Mouse (Mus musculus) T-helper 17 cell (primary cell): ENCODE data around the gene Pcca.

Experiments
- in situ Hi-C, 2 experiments: fragments of 300-600 bp; cut with MboI, MseI; formaldehyde crosslinking; loops; 1 replicate in 1 of 2; 2 replicates in 1 of 2; pipeline ENCODE4 v1.15.1; 2025; ENCODE audit warnings: high pct_unique_total_duplicates in 2 of 2

The Pcca gene

GRCm38 (mm10) chr14:122639168-122639720, 105.1 kb downstream of the Pcca start:
- in situ Hi-C loops: no loop called here

GRCm38 (mm10) chr14:122642432-122642831, 108.3 kb downstream of the Pcca start:
- in situ Hi-C loops: loop anchor here in 1 of 2 experiments (10.0 kb wide), 1 partner anchor 242 kb away; no protein-coding TSS in a partner anchor

- in situ Hi-C loops: loop anchor here in 1 of 2 experiments (10.0 kb wide), 1 partner anchor 237 kb away; no protein-coding TSS in a partner anchor
Measured at GRCm38 (mm10) chr14:122648214-122648613, 114.1 kb downstream of the Pcca start.

- in situ Hi-C loops: loop anchor here in 1 of 2 experiments (10.0 kb wide), 1 partner anchor 235 kb away; no protein-coding TSS in a partner anchor
Measured at GRCm38 (mm10) chr14:122649336-122649950, 115.3 kb downstream of the Pcca start.

- in situ Hi-C loops: loop anchor here in 1 of 2 experiments (10.0 kb wide), 1 partner anchor 1637 kb away; no protein-coding TSS in a partner anchor
Measured at GRCm38 (mm10) chr14:122651681-122652080, 117.6 kb downstream of the Pcca start.

- in situ Hi-C loops: no loop called here
Measured at GRCm38 (mm10) chr14:122675661-122676060, 141.5 kb downstream of the Pcca start.

- in situ Hi-C loops: no loop called here
Measured at GRCm38 (mm10) chr14:122683645-122684044, 149.5 kb downstream of the Pcca start.

- in situ Hi-C loops: no loop called here
Measured at GRCm38 (mm10) chr14:122684250-122684649, 150.1 kb downstream of the Pcca start.

GRCm38 (mm10) chr14:122684811-122685210, 150.7 kb downstream of the Pcca start:
- in situ Hi-C loops: no loop called here

GRCm38 (mm10) chr14:122687398-122687797, 153.3 kb downstream of the Pcca start:
- in situ Hi-C loops: no loop called here

- in situ Hi-C loops: no loop called here
Measured at GRCm38 (mm10) chr14:122688378-122688777, 154.3 kb downstream of the Pcca start.

GRCm38 (mm10) chr14:122689136-122689815, 155.2 kb downstream of the Pcca start:
- in situ Hi-C loops: no loop called here

GRCm38 (mm10) chr14:122691555-122691954, 157.4 kb downstream of the Pcca start:
- in situ Hi-C loops: no loop called here

- in situ Hi-C loops: no loop called here
Measured at GRCm38 (mm10) chr14:122700333-122700732, 166.2 kb downstream of the Pcca start.

- in situ Hi-C loops: no loop called here
Measured at GRCm38 (mm10) chr14:122713793-122714192, 179.7 kb downstream of the Pcca start.

GRCm38 (mm10) chr14:122714911-122715310, 180.8 kb downstream of the Pcca start:
- in situ Hi-C loops: no loop called here

GRCm38 (mm10) chr14:122716057-122716456, 181.9 kb downstream of the Pcca start:
- in situ Hi-C loops: no loop called here

GRCm38 (mm10) chr14:122719496-122720080, 185.5 kb downstream of the Pcca start:
- in situ Hi-C loops: loop anchor here in 1 of 2 experiments (10.0 kb wide), 1 partner anchor 1385 kb away; no protein-coding TSS in a partner anchor

GRCm38 (mm10) chr14:122720989-122721388, 186.9 kb downstream of the Pcca start:
- in situ Hi-C loops: loop anchor here in 1 of 2 experiments (10.0 kb wide), 1 partner anchor 1386 kb away; no protein-coding TSS in a partner anchor

GRCm38 (mm10) chr14:122721750-122722149, 187.6 kb downstream of the Pcca start:
- in situ Hi-C loops: loop anchor here in 1 of 2 experiments (10.0 kb wide), 1 partner anchor 1387 kb away; no protein-coding TSS in a partner anchor

GRCm38 (mm10) chr14:122726456-122726855, 192.3 kb downstream of the Pcca start:
- in situ Hi-C loops: loop anchor here in 1 of 2 experiments (10.0 kb wide), 1 partner anchor 1392 kb away; no protein-coding TSS in a partner anchor
